Mouse (Mus musculus): Measurements from ENCODE around the gene Gm26620. TPM values are rescaled to one million over a fixed set of nuclear protein-coding genes. Genes with fewer than 3 reads are reported as not detected.

Gm26620 gene
- polyA plus RNA-seq (2012; rRNA removed), result 0.67 and 0.97 TPM in 2 replicates

- peak; percentile 98 for DNase-seq (ENCODE audit: low read depth)
- TF ChIP-seq CTCF (IDR thresholded peaks at IDR 0.05; ENCODE audit: borderline replicate concordance, extremely low read depth, insufficient read depth, insufficient read length) (peak; percentile 77), POLR2A (IDR thresholded peaks at IDR 0.05; ENCODE audit: borderline replicate concordance, extremely low read depth, insufficient read depth, insufficient read length, poor library complexity, severe bottlenecking) (peak; percentile 32; the same call in 1 of the 2 replicates)
These were observed at the start of gene Gm26620, which contains the start of gene Dusp12 for GRCm38 (mm10) chr1:170884978-170885561. Gene Gm26620 (plus strand): TSS chr1:170885065. Gene Dusp12 (minus strand): TSS chr1:170885540.

- DNase-seq (ENCODE audit: low read depth), result peak; percentile 83
- TF ChIP-seq CTCF (IDR thresholded peaks at IDR 0.05; ENCODE audit: borderline replicate concordance, extremely low read depth, insufficient read depth, insufficient read length), result no peak
- no peak for TF ChIP-seq POLR2A (IDR thresholded peaks at IDR 0.05; ENCODE audit: borderline replicate concordance, extremely low read depth, insufficient read depth, insufficient read length, poor library complexity, severe bottlenecking)
These were observed 45.2 kb upstream of the Gm26620 start for GRCm38 (mm10) chr1:170839685-170840084.

GRCm38 (mm10) chr1:170844380-170844779, 40.5 kb upstream of the Gm26620 start:
- peak; percentile 62 for DNase-seq (ENCODE audit: low read depth)
- TF ChIP-seq POLR2A (IDR thresholded peaks at IDR 0.05; ENCODE audit: borderline replicate concordance, extremely low read depth, insufficient read depth, insufficient read length, poor library complexity, severe bottlenecking), result no peak
- peak; percentile 64; the same call in 1 of the 2 replicates for TF ChIP-seq CTCF (IDR thresholded peaks at IDR 0.05; ENCODE audit: borderline replicate concordance, extremely low read depth, insufficient read depth, insufficient read length)

- TF ChIP-seq POLR2A (IDR thresholded peaks at IDR 0.05; ENCODE audit: borderline replicate concordance, extremely low read depth, insufficient read depth, insufficient read length, poor library complexity, severe bottlenecking) (no peak), CTCF (IDR thresholded peaks at IDR 0.05; ENCODE audit: borderline replicate concordance, extremely low read depth, insufficient read depth, insufficient read length) (no peak)
- no peak for DNase-seq (ENCODE audit: low read depth)
These were observed 39.2 kb upstream of the Gm26620 start for GRCm38 (mm10) chr1:170845448-170846307.

GRCm38 (mm10) chr1:170850007-170850406, 34.9 kb upstream of the Gm26620 start:
- no peak for TF ChIP-seq POLR2A (IDR thresholded peaks at IDR 0.05; ENCODE audit: borderline replicate concordance, extremely low read depth, insufficient read depth, insufficient read length, poor library complexity, severe bottlenecking)
- no peak for TF ChIP-seq CTCF (IDR thresholded peaks at IDR 0.05; ENCODE audit: borderline replicate concordance, extremely low read depth, insufficient read depth, insufficient read length)
- no peak for DNase-seq (ENCODE audit: low read depth)

GRCm38 (mm10) chr1:170850637-170851624, 33.9 kb upstream of the Gm26620 start:
- no peak for TF ChIP-seq POLR2A (IDR thresholded peaks at IDR 0.05; ENCODE audit: borderline replicate concordance, extremely low read depth, insufficient read depth, insufficient read length, poor library complexity, severe bottlenecking)
- TF ChIP-seq CTCF (IDR thresholded peaks at IDR 0.05; ENCODE audit: borderline replicate concordance, extremely low read depth, insufficient read depth, insufficient read length), result no peak

GRCm38 (mm10) chr1:170853604-170854003, 31.3 kb upstream of the Gm26620 start:
- no peak for DNase-seq (ENCODE audit: low read depth)
- TF ChIP-seq CTCF (IDR thresholded peaks at IDR 0.05; ENCODE audit: borderline replicate concordance, extremely low read depth, insufficient read depth, insufficient read length) (no peak), POLR2A (IDR thresholded peaks at IDR 0.05; ENCODE audit: borderline replicate concordance, extremely low read depth, insufficient read depth, insufficient read length, poor library complexity, severe bottlenecking) (no peak)

More at GRCm38 (mm10) chr1:170850637-170851624, 33.9 kb upstream of the Gm26620 start:
- DNase-seq (ENCODE audit: low read depth), result no peak

- TF ChIP-seq CTCF (IDR thresholded peaks at IDR 0.05; ENCODE audit: borderline replicate concordance, extremely low read depth, insufficient read depth, insufficient read length), result no peak
- DNase-seq (ENCODE audit: low read depth), result no peak
These were observed 29.7 kb upstream of the Gm26620 start for GRCm38 (mm10) chr1:170855056-170855760.

- TF ChIP-seq CTCF (IDR thresholded peaks at IDR 0.05; ENCODE audit: borderline replicate concordance, extremely low read depth, insufficient read depth, insufficient read length), result no peak
- TF ChIP-seq POLR2A (IDR thresholded peaks at IDR 0.05; ENCODE audit: borderline replicate concordance, extremely low read depth, insufficient read depth, insufficient read length, poor library complexity, severe bottlenecking), result no peak
- no peak for DNase-seq (ENCODE audit: low read depth)
These were observed 27.5 kb upstream of the Gm26620 start for GRCm38 (mm10) chr1:170857369-170857768.

GRCm38 (mm10) chr1:170858872-170859271, 26.0 kb upstream of the Gm26620 start:
- DNase-seq (ENCODE audit: low read depth), result no peak

More at GRCm38 (mm10) chr1:170858872-170859271, 26.0 kb upstream of the Gm26620 start:
- TF ChIP-seq POLR2A (IDR thresholded peaks at IDR 0.05; ENCODE audit: borderline replicate concordance, extremely low read depth, insufficient read depth, insufficient read length, poor library complexity, severe bottlenecking) (no peak), CTCF (IDR thresholded peaks at IDR 0.05; ENCODE audit: borderline replicate concordance, extremely low read depth, insufficient read depth, insufficient read length) (no peak)

Measured in brain, embryonic 14.5 days (tissue).